Mouse (Mus musculus) embryonic fibroblast, embryonic 13.5 days (primary cell): ENCODE results near the gene Ndufb6.

ENCODE experiments used
- CTCF ChIP-seq: IDR thresholded peaks from 2 replicates; pipeline ENCODE4 v1.5.1; 2011; ENCODE audit warnings: mild to moderate bottlenecking, control low read depth, low read length, moderate library complexity, borderline replicate concordance; ENCODE audit not compliant: insufficient read depth
- POLR2A ChIP-seq: IDR thresholded peaks from 2 replicates; pipeline ENCODE4 v1.6.1; 2011; ENCODE audit warnings: low read depth, mild to moderate bottlenecking, control low read depth, low read length, moderate library complexity

- TF ChIP-seq CTCF (0 out of 2 replicates have a peak, but pooled peaks have one; percentile 15), POLR2A (no peak)
These were observed 22.0 kb upstream of the Ndufb6 start for GRCm38 (mm10) chr4:40301076-40301789.
